Mouse (Mus musculus) ES-Bruce4 (cell line): ENCODE data around the gene Gtf2f1.

Source experiments
- CTCF ChIP-seq: IDR thresholded peaks from one replicate; pipeline ENCODE4 v1.8.1; 2011; ENCODE audit warnings: low read depth, low read length
- EP300 ChIP-seq: IDR thresholded peaks from 2 replicates; pipeline ENCODE4 v1.6.1; 2011; ENCODE audit warnings: low read depth, low read length; ENCODE audit not compliant: insufficient read depth
- POLR2A ChIP-seq: IDR thresholded peaks from one replicate; pipeline ENCODE4 v1.8.1; 2011; ENCODE audit warnings: low read length; ENCODE audit not compliant: insufficient read depth

- TF ChIP-seq CTCF: no peak
- no peak for TF ChIP-seq POLR2A
- TF ChIP-seq EP300: no peak
Observed at GRCm38 (mm10) chr17:57041554-57041953, 30.5 kb upstream of the Gtf2f1 start, which contains the start of gene Slc25a41.
